Mouse (Mus musculus) embryonic facial prominence, embryonic 14.5 days (tissue): ENCODE measurements around the gene Rps15. TPM values are rescaled to one million over a fixed set of nuclear protein-coding genes. Genes with fewer than 3 reads are reported as not detected.

Source experiments
- ATAC-seq: fragments of 200-750 bp; cut with Nextera tagmentation; 2 replicates; pipeline ENCODE4 v1.8.0; 2017; ENCODE audit warnings: low read depth, moderate number of reproducible peaks, moderate TSS enrichment
- DNase-seq: peaks from one replicate; pipeline ENCODE4 v3.0.0-alpha.2; 2015; ENCODE audit warnings: low spot score
- H3K27ac ChIP-seq: fragments of 300-500 bp; sonication (generic); replicated peaks from 2 replicates; pipeline ENCODE4 v1.5.1; 2014; ENCODE audit warnings: low read depth, mild to moderate bottlenecking, low read length, moderate library complexity
- H3K27me3 ChIP-seq: fragments of 300-500 bp; sonication (generic); replicated peaks from 2 replicates; pipeline ENCODE4 v1.6.1; 2014; ENCODE audit warnings: low read length; ENCODE audit not compliant: control insufficient read depth, insufficient read depth
- H3K36me3 ChIP-seq: fragments of 300-500 bp; sonication (generic); 2 replicates; pipeline ENCODE4 v1.6.1; 2014; ENCODE audit warnings: low read length, mixed read lengths; ENCODE audit not compliant: control insufficient read depth, insufficient read depth
- H3K4me1 ChIP-seq: fragments of 300-500 bp; sonication (generic); 2 replicates; pipeline ENCODE4 v1.6.1; 2014; ENCODE audit warnings: antibody characterized with exemption, low read length; ENCODE audit not compliant: control insufficient read depth, insufficient read depth
- H3K4me2 ChIP-seq: fragments of 300-500 bp; sonication (generic); 2 replicates; pipeline ENCODE4 v1.6.1; 2014; ENCODE audit warnings: low read depth, mild to moderate bottlenecking, low read length, moderate library complexity, mixed read lengths
- H3K4me3 ChIP-seq: fragments of 300-500 bp; sonication (generic); 2 replicates; pipeline ENCODE4 v1.5.1; 2014; ENCODE audit warnings: low read depth, mild to moderate bottlenecking, low read length
- H3K9ac ChIP-seq: fragments of 300-500 bp; sonication (generic); 2 replicates; pipeline ENCODE4 v1.6.1; 2014; ENCODE audit warnings: low read depth, mild to moderate bottlenecking, low read length, moderate library complexity, mixed read lengths
- H3K9me3 ChIP-seq: fragments of 300-500 bp; sonication (generic); 2 replicates; pipeline ENCODE4 v1.6.1; 2016; ENCODE audit warnings: low read length; ENCODE audit not compliant: control insufficient read depth
- WGBS: fragments of 180-500 bp; shearing (Covaris S2); extraction: QIAGEN DNeasy Blood & Tissue Kit; methylation state at CpG from one replicate; pipeline ENCODE4 v1.1.7; 2014; 5-methylcytosine and 5-hydroxymethylcytosine counted together
- polyA plus RNA-seq: library from polyadenylated mRNA; unstranded; fragments of >200 nt; fragmentation: Nextera tagmentation; extraction: Ambion mirVana; gene quantifications from 2 replicates; pipeline ENCODE4 v1.2.1, GENCODE M21; 2014

Gene Rps15
- polyA plus RNA-seq, 1 experiment from 2014 or later: 1,145 TPM

DNA sequence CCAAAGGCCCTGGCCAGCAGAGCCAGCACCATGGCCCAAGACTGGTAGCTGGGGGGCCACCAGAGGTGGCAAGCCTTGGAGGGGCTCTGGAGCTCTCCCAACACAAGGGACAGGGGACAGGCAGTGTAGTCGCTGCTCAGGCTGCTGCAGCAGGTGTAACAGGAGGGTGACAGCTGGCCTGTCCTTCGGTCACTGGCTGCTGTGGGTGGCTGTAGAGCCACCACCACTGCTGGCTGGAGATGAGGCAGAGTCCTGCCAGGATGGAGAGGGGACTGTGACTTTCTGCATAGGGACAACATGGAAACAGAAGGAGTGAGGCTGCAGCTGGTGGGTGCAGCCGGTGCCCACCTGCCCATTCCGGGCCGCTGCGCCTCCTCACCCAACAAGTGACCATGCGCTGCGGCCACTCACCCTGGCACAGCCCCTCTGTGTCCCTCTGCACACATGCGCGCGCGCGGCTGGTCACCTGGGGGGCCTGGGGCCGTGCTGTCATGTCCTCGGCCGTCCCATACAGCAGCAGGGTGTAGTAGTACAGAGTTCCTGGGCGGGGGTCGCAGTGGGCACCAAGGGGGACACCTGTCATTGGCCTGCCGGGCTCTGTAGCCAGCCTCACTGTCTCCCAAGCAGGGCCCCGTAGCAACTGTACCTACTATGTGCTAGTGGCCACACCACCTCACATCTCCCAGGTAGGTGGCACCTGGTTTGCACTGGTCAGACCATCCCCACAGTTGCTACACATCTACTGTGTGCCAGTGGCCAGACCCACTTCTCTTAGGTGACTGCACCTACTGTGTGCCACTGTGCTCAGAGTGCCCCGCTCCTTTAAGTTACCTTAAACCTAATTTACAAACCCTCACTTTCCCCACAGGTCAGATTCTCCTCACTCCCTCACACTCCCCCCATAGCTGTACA, 29.7 kb downstream of the Rps15 start:
- WGBS: 91% methylated on average over 16 of the region's 21 CpGs
- peak overlapping the region; percentile 62; the same call in 1 of the 2 replicates for H3K4me3 ChIP-seq

DNA sequence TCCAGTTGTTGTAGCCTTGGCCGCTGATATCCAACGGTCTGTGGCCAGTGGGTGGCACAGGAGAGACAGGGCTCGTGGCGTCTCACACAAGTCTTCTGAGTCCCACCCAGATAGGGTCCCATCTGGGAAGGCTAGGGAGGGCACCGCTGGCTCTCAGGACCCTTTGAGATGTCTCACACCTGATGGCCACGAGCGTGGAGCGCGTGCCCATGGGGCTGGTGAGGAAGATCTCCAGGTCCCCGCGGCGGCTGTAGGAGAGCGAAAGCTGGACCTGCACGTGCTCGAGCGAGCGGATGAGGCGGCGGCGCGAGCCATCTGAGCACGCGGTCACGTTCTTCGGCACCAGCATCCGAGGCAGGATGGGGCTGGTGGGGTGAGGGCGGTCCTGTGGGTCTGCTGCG, 30.6 kb downstream of the Rps15 start:
- Histone ChIP-seq H3K9me3 (no peaks in the 10 kb centered on the region), H3K36me3 (peaks cover 9% of the 10 kb centered on the region; the same call in 1 of the 2 replicates), H3K4me3 (peak overlapping the region; percentile 62), H3K4me2 (peak overlapping the region; percentile 98), H3K9ac (peak overlapping the region; percentile 68), H3K27me3 (no peaks in the 10 kb centered on the region), H3K27ac (no peak overlapping the region), H3K4me1 (peaks cover 8% of the 10 kb centered on the region)
- DNase-seq: no peak
- 5% methylated on average over 27 of the region's 28 CpGs for WGBS
- ATAC-seq: no peak; the same call in 1 of the 2 replicates

More for the DNA sequence above, 29.7 kb downstream of the Rps15 start:
- Histone ChIP-seq H3K4me2 (peak overlapping the region; percentile 98), H3K27me3 (peaks cover 4% of the 10 kb centered on the region; the same call in 1 of the 2 replicates), H3K36me3 (peaks cover 10% of the 10 kb centered on the region; the same call in 1 of the 2 replicates), H3K27ac (no peak overlapping the region), H3K9me3 (no peaks in the 10 kb centered on the region), H3K4me1 (peaks cover 8% of the 10 kb centered on the region), H3K9ac (no peak overlapping the region)
- DNase-seq (no peak), ATAC-seq (no peak)

DNA sequence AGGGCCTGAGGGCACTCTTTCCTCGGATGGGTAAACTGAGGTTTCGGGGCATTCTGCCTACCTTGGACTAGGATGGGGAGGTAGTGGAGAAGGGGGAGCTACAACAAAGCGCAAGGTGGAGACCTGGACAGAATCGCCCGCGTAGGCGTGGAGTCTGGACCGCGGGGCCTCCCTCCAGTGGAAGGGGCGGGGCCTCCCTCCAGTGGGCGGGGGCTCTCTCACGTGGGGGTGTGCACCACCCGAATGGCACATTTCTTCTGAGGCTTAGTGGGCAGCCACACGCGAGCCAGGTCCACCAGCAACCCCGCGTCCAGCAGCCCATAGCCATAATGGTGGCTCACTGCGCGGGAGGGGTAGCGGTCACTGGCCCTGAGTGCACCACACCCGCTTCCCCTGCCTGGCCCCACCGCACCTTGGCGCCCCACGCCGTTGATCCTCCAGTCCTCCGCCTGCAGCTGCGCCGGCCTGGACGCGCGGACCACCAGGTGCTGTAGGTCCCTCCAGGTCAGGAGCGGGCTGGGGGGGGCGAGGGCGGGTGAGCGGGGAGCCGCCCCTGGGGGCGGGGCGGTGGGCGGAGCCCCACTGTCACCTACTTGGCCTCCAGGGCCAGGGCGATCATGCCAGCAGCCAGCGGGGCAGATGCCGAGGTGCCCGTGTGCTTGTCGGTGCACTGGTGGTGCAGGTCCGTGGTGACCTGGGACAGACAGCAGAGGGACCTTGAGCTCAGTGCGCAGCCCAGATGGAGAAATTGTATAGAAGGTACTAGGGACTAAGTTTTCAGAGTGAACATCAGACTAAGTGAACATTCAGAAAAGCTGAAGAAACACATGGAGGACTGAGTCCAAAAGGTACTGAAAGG, 31.2 kb downstream of the Rps15 start:
- H3K4me1 ChIP-seq: peaks cover 8% of the 10 kb centered on the region
- H3K9ac ChIP-seq: peak overlapping the region; percentile 68
- peaks cover 7% of the 10 kb centered on the region; the same call in 1 of the 2 replicates for H3K36me3 ChIP-seq
- H3K27ac ChIP-seq: no peak overlapping the region
- peak; percentile 30 for DNase-seq
- H3K4me2 ChIP-seq: peak overlapping the region; percentile 98
- ATAC-seq: peak; percentile 49
- under 1% methylated on average over 28 of the region's 46 CpGs for WGBS
- peak overlapping the region; percentile 62 for H3K4me3 ChIP-seq
- no peaks in the 10 kb centered on the region for H3K27me3 ChIP-seq
- no peaks in the 10 kb centered on the region for H3K9me3 ChIP-seq

DNA sequence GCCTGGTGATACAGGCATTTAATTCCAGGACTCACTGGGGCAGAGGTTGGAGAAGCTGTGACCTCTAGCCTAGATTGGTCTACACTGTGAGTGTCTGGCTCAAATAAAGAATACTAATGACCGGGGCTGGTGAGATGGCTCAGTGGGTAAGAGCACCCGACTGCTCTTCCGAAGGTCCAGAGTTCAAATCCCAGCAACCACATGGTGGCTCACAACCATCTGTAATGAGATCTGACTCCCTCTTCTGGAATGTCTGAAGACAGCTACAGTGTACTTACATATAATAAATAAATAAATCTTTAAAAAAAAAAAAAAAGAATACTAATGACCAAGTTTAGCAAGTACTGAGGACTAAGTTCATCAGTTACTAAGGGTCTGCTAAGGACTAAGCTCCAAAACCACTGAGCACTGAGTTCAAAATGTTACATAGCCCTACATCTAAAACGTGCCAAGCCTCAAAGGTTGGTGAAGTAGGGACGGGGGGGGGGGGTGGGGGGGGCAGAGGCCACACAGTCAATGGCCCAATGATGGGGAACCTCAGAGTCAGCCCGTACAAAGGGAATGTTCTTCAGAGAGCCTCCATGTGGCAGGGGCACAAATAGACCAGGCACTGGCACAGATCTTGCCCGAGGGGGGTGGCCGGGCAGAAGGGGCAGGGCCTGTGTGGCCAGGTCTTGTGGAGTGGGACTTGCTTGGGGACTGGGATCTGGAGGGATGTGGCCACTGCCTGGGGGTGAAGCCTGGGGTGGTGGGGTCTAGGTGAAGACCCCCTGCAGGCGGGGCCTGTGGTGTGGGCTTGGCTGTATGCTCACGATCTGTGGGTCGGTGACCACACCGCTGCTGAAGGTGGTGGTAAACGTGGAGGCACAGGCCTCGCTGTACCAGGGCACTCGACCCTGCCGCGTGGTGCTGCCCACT, 32.1 kb downstream of the Rps15 start:
- H3K4me3 ChIP-seq: peak overlapping the region; percentile 62
- H3K36me3 ChIP-seq: no peaks in the 10 kb centered on the region
- peaks cover 9% of the 10 kb centered on the region for H3K4me1 ChIP-seq
- H3K9ac ChIP-seq: no peak overlapping the region
- peak overlapping the region; percentile 98 for H3K4me2 ChIP-seq
- no peak overlapping the region for H3K27ac ChIP-seq
- DNase-seq (no peak), ATAC-seq (no peak)
- WGBS: 68% methylated on average over 17 of the region's 17 CpGs
- no peaks in the 10 kb centered on the region for H3K27me3 ChIP-seq
- no peaks in the 10 kb centered on the region for H3K9me3 ChIP-seq

DNA sequence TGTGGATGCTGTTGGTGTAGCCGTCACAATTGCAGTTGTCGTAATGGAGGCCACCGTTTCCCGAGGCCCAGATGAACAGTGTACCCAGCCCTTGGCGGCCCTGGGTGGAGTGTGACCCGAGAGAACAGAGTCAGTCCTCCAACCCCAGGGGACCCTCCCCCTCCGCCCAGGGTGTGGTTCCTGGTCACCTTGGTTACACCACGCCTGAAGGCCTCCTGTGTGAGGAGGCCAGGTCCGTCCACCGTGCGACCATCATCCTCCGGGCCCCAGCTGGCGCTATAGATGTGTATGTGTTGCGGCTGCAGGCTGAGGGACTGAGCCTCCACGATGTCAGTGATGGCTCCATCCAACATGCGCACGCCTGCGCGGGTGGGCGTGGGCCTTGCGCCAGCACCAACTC, 32.8 kb downstream of the Rps15 start:
- H3K9me3 ChIP-seq: no peaks in the 10 kb centered on the region
- ATAC-seq (no peak), DNase-seq (no peak)
- no peak overlapping the region for H3K27ac ChIP-seq
- no peak overlapping the region for H3K9ac ChIP-seq
- H3K27me3 ChIP-seq: no peaks in the 10 kb centered on the region
- H3K4me3 ChIP-seq: no peak overlapping the region
- WGBS: 84% methylated on average over 21 of the region's 21 CpGs
- H3K4me2 ChIP-seq: no peak overlapping the region
- H3K4me1 ChIP-seq: peaks cover 8% of the 10 kb centered on the region
- H3K36me3 ChIP-seq: no peaks in the 10 kb centered on the region

DNA sequence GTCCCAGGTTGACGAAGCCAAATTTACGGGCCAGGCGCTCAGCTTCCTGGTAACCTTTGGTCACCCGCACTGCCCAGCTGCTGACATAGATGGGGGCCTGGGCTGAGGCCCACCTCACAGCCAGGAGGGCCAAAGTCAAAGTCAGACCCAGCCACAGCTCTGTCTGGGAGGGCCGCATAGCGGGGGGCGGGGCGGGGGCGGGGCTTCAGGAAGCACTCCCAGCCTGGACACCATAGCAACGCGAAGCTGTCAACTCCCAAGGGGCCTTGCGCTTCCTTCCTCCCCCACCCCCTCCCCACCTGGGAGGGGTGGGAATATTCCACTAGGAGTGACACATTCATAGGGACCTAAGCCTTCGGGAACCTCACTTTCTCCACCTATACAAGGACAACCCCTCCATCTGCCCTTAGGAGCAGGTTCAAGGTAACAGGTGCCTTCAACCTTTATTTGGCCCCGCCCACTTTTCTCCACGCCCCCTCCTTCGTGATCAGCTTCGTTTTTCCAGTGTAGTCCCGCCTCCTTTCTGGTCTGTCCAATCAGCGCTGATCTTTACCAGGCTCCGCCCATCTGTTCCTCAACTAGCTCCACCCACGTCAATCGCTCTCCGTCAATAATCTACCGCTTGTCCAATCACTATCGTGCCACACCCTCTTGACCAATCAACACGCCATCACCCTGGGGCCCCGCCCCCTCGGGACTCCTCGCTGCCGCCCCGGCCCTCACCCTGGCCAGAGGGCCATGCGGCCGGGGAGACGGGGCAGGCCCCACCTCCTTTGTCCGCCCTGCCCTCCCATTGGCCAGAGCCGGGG, 37.2 kb downstream of the Rps15 start, which contains the start of the genes Pcsk4 and Reep6:
Pcsk4 (minus strand) TSS at position 226 of the 809 bp plus-strand sequence.
Reep6 (plus strand) TSS at position 681 of the 809 bp plus-strand sequence.
- H3K4me2 ChIP-seq: peak within 1 kb of the TSS; percentile 97
- H3K9me3 ChIP-seq: no peaks in the 10 kb centered on the region
- H3K4me3 ChIP-seq: peak within 1 kb of the TSS; percentile 50
- H3K27ac ChIP-seq: no peak within 1 kb of the TSS
- ATAC-seq: peak; percentile 93
- peak within 1 kb of the TSS; percentile 59 for H3K9ac ChIP-seq
- WGBS: 4% methylated on average over 27 of the region's 36 CpGs
- peaks cover 3% of the 10 kb centered on the region for H3K4me1 ChIP-seq
- H3K27me3 ChIP-seq: no peaks in the 10 kb centered on the region
- H3K36me3 ChIP-seq: no peaks in the 10 kb centered on the region
- DNase-seq: peak; percentile 97

DNA sequence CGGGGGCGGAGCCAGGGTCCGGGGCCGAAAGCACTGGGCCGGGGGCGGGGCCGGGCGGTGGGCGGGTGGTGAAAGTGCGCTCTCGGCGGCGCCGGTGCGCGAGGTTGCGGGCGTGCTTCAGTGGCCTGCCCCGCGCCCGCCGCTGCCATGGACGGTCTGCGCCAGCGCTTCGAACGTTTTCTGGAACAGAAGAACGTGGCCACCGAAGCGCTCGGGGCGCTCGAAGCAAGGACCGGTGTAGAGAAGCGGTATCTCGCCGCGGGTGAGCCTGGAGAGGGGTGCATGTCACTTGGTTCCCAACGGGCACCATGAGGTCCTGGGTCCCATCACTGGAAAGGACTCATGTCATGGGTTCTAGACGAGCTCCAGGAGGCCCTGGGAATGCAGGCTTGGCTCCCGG, 37.8 kb downstream of the Rps15 start:
- no peak overlapping the region for H3K27ac ChIP-seq
- ATAC-seq (no peak; the same call in 1 of the 2 replicates), DNase-seq (no peak)
- H3K36me3 ChIP-seq: no peaks in the 10 kb centered on the region
- H3K4me2 ChIP-seq: peak overlapping the region; percentile 97
- 2% methylated on average over 16 of the region's 41 CpGs for WGBS
- peak overlapping the region; percentile 59 for H3K9ac ChIP-seq
- peaks cover 3% of the 10 kb centered on the region for H3K4me1 ChIP-seq
- peak overlapping the region; percentile 50 for H3K4me3 ChIP-seq
- no peaks in the 10 kb centered on the region for H3K9me3 ChIP-seq
- H3K27me3 ChIP-seq: no peaks in the 10 kb centered on the region
